Comparison of ENCODE assay signal across 18 mouse cellular contexts in genomic region chr11:68970232-68970631, GRCm38 (mm10). TPM values are rescaled to one million over a fixed set of nuclear protein-coding genes. Genes with fewer than 3 reads are reported as not detected.
DNase-seq lines count a peak whose midpoint lies in the region; ATAC-seq lines count a peak whose summit lies in the region.
"Had no signal": no experiment of that assay in that cellular context is flagged by ENCODE, and none has a peak within 500 bp of the region (broad histone marks: within the 10 kb centered on the region; RNA-seq: fewer than 3 reads in every experiment).

No protein-coding gene starts in this region.

- H3K4me3 ChIP-seq in kidney, embryonic 15.5 days (replicated peaks) = no peak overlapping the region
- H3K4me3 ChIP-seq: embryonic facial prominence, embryonic 13.5 days; limb, embryonic 13.5 days; midbrain, embryonic 13.5 days had no signal

- no peak overlapping the region for H3K9ac ChIP-seq in kidney, embryonic 15.5 days
- H3K9ac ChIP-seq: embryonic facial prominence, embryonic 13.5 days; limb, embryonic 13.5 days; liver, postnatal 0 days; midbrain, embryonic 13.5 days had no signal

- no peak overlapping the region for H3K27ac ChIP-seq in kidney, embryonic 15.5 days
- H3K27ac ChIP-seq: embryonic facial prominence, embryonic 13.5 days; limb, embryonic 13.5 days; midbrain, embryonic 13.5 days had no signal

- DNase-seq in adrenal gland, postnatal 14 days = peak; percentile 74
- DNase-seq in adrenal gland, postnatal 4 days (ENCODE audit: low spot score in 2 of 2) = no peak
- peak; percentile 62 for DNase-seq in kidney, adult 18-20 months
- DNase-seq in gonadal fat pad, adult 2 months (ENCODE audit: low read depth) = peak; percentile 71
- peak; percentile 53 for DNase-seq in lung, postnatal 14 days
- DNase-seq in frontal cortex, postnatal 14 days (ENCODE audit: low spot score in 2 of 2) = no peak
- no peak for DNase-seq in left cerebral cortex, postnatal 14 days (ENCODE audit: low spot score in 2 of 2)
- DNase-seq: layer of hippocampus, postnatal 36 days; liver, postnatal 0 days had no signal

- intact Hi-C loops in left cerebral cortex, postnatal 14 days (cut with DNase I) = no loop called here

- ATAC-seq in kidney, embryonic 15.5 days (replicated peaks; ENCODE audit: low FRiP score) = no peak
- ATAC-seq: forebrain, embryonic 14.5 days; liver, postnatal 0 days; midbrain, embryonic 13.5 days had no signal

- peaks cover 45% of the 10 kb centered on the region for H3K4me1 ChIP-seq in kidney, embryonic 15.5 days

- H3K9me3 ChIP-seq in kidney, embryonic 15.5 days (replicated peaks) = no peaks in the 10 kb centered on the region
- H3K9me3 ChIP-seq: embryonic facial prominence, embryonic 13.5 days; limb, embryonic 13.5 days; midbrain, embryonic 13.5 days had no signal

- H3K4me2 ChIP-seq in kidney, embryonic 15.5 days = no peak overlapping the region
- H3K4me2 ChIP-seq: embryonic facial prominence, embryonic 13.5 days; limb, embryonic 13.5 days; midbrain, embryonic 13.5 days had no signal

- H3K36me3 ChIP-seq in kidney, embryonic 15.5 days = no peaks in the 10 kb centered on the region
- H3K36me3 ChIP-seq: embryonic facial prominence, embryonic 13.5 days; limb, embryonic 13.5 days; midbrain, embryonic 13.5 days had no signal

- H3K27me3 ChIP-seq in kidney, embryonic 15.5 days = 0 out of 2 replicates have a peak, but pooled peaks cover 2% of the 10 kb centered on the region
- H3K27me3 ChIP-seq: embryonic facial prominence, embryonic 13.5 days; limb, embryonic 13.5 days had no signal

- WGBS in kidney, embryonic 15.5 days = 73% methylated on average over 4 of the region's 4 CpGs

RNA-seq across cellular contexts. Expression of gene Slc25a35, which starts 2.3 kb away (rescaled TPM):
- 54.6 and 55.8 TPM in 2 replicates for total RNA-seq in adrenal gland, postnatal 14 days (2021)
- 1 to 10 TPM; 5.8 to 5.9 TPM for total RNA-seq in adrenal gland, postnatal 4 days (2021)
- polyA plus RNA-seq in kidney, embryonic 15.5 days (2015; fragmentation: Nextera tagmentation; extraction: Ambion mirVana) = 4.8 and 5.0 TPM in 2 replicates
- polyA plus RNA-seq in gonadal fat pad, adult 2 months (2012; rRNA removed) = 69.9 and 77.5 TPM in 2 replicates
- 1 to 10 TPM; 4.8 to 5.4 TPM for total RNA-seq in left cerebral cortex, postnatal 14 days (2021)

RNA-seq across cellular contexts. Expression of gene Rangrf, which starts 4.8 kb away (rescaled TPM):
- 16.3 and 24.8 TPM in 2 replicates for total RNA-seq in adrenal gland, postnatal 14 days (2021)
- total RNA-seq in adrenal gland, postnatal 4 days (2021) = 10 to 100 TPM; 19.4 to 20.1 TPM
- 63.4 and 67.7 TPM in 2 replicates for polyA plus RNA-seq in kidney, embryonic 15.5 days (2015; fragmentation: Nextera tagmentation; extraction: Ambion mirVana)
- polyA plus RNA-seq in gonadal fat pad, adult 2 months (2012; rRNA removed) = 31.1 and 40.2 TPM in 2 replicates
- 10 to 100 TPM; 14.6 to 17.2 TPM for total RNA-seq in left cerebral cortex, postnatal 14 days (2021)

RNA-seq across cellular contexts. Expression of gene Arhgef15, which starts 13.0 kb away (rescaled TPM):
- total RNA-seq in adrenal gland, postnatal 14 days (2021) = 28.7 and 31.9 TPM in 2 replicates
- total RNA-seq in adrenal gland, postnatal 4 days (2021) = 10 to 100 TPM; 28.6 to 29.5 TPM
- polyA plus RNA-seq in kidney, embryonic 15.5 days (2015; fragmentation: Nextera tagmentation; extraction: Ambion mirVana) = 15.8 and 19.6 TPM in 2 replicates
- 32.3 and 33.0 TPM in 2 replicates for polyA plus RNA-seq in gonadal fat pad, adult 2 months (2012; rRNA removed)
- 10 to 100 TPM; 20.9 to 22.6 TPM for total RNA-seq in left cerebral cortex, postnatal 14 days (2021)

RNA-seq across cellular contexts. Expression of gene Pfas, which starts 38.0 kb away (rescaled TPM):
- 28.1 and 29.0 TPM in 2 replicates for total RNA-seq in adrenal gland, postnatal 14 days (2021)
- 10 to 100 TPM; 37.5 to 42.3 TPM for total RNA-seq in adrenal gland, postnatal 4 days (2021)
- 43.9 and 45.9 TPM in 2 replicates for polyA plus RNA-seq in kidney, embryonic 15.5 days (2015; fragmentation: Nextera tagmentation; extraction: Ambion mirVana)
- polyA plus RNA-seq in gonadal fat pad, adult 2 months (2012; rRNA removed) = 16.2 and 17.7 TPM in 2 replicates
- 10 to 100 TPM; 19.6 to 23.5 TPM for total RNA-seq in left cerebral cortex, postnatal 14 days (2021)

RNA-seq across cellular contexts. Expression of gene Odf4, which starts 43.4 kb away (rescaled TPM):
- total RNA-seq in adrenal gland, postnatal 14 days (2021) = 0.30 and 0.45 TPM in 2 replicates
- 1 to 10 TPM; 1.5 TPM for total RNA-seq in adrenal gland, postnatal 4 days (2021)
- not detected in 2 replicates for polyA plus RNA-seq in kidney, embryonic 15.5 days (2015; fragmentation: Nextera tagmentation; extraction: Ambion mirVana)
- polyA plus RNA-seq in gonadal fat pad, adult 2 months (2012; rRNA removed) = 1.7 and 1.8 TPM in 2 replicates
- under 1 TPM in 1 of 2 experiments, not detected in 1; 0.88 TPM for total RNA-seq in left cerebral cortex, postnatal 14 days (2021)
- total RNA-seq: gastrocnemius, postnatal 36 days; heart, postnatal 36 days; layer of hippocampus, postnatal 36 days had no signal
- polyA plus RNA-seq: embryonic facial prominence, embryonic 13.5 days; forebrain, embryonic 14.5 days; limb, embryonic 13.5 days; liver, postnatal 0 days; neural tube, embryonic 11.5 days; thymus, postnatal 0 days had no signal

Comparison
In these comparisons a context has a peak if more than half of its experiments do, and no peak if none do; other contexts are left out.
1. DNase-seq: peak in adrenal gland, postnatal 14 days (single experiment), kidney, adult 18-20 months (single experiment), gonadal fat pad, adult 2 months (single experiment) and lung, postnatal 14 days (single experiment); none in adrenal gland, postnatal 4 days (0 of 2), frontal cortex, postnatal 14 days (0 of 2) and left cerebral cortex, postnatal 14 days (0 of 2).